Mouse (Mus musculus) lung, postnatal 36 days (tissue): ENCODE results near the gene Mlst8.
A peak's percentile ranks its signal among the peaks of the same experiment; 100 is the strongest.
"Not testable (repeated sequence)": the region's sequence is repeated elsewhere in the genome, so short reads cannot be mapped to it uniquely, and the experiment has no call there.

Source experiments
- DNase-seq: peaks from one replicate; pipeline ENCODE4 v3.0.0; 2022; ENCODE audit warnings: mixed read lengths

Mlst8 gene

DNA sequence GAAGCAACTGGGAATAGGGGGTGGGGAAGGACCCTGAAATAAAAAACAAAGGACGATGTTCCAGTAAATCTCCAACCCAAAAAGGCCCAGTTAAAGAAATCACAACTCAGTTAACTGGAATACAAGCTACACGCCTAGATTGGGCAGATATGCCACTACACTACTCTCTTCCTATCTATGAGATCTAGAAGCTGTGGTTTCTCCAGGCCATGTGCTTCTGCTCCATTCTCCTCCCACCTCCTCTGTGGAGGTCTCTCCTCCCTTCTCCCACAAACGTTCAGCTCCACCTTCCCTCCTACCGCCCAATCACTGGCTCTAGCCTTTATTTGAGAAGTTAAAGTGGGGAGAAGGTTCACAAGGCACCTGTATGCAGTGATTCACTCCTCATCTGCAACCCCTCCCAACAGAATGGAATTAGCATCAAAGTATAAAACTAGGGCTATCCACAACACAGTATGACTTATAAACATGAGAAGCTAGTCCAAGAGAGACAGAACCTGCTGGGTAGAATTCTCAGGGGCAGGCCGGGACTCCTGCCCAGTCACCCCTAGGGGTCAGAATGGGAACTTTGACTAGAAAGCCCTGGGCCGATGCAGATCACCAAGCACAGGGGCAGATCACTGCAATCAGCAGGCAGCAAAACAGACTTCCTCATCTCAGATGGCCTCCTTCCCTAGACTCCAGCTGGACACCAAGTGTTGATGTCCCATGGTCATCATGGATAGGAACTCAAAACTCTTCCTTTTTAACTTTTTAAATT lies 15.3 kb downstream of the Mlst8 start:
- no peak for DNase-seq

GRCm38 (mm10) chr17:24462932-24463331 lies 15.9 kb downstream of the Mlst8 start:
- DNase-seq: no peak

DNA sequence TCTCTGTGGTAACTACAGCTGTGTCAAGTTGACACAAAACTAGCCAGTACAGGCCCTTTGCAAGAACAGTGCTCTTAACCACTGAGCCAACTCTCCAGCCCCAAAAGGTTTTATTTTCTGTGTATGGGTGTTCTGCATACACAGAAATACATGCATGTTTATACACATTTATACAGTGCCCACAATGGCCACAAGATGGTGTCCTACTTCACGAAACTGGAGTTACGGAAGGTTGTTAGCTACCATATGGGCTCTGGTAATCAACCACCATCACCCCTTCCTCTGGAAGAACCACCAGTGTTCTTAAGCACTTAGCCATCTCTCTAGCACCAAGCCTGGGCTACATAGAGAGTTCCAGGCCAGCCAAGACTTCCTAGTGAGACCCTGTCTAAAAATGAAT lies 17.3 kb downstream of the Mlst8 start:
- DNase-seq: peak; percentile 61

- peak; percentile 21 for DNase-seq
Measured at GRCm38 (mm10) chr17:24455523-24456206, 23.2 kb downstream of the Mlst8 start.

DNA sequence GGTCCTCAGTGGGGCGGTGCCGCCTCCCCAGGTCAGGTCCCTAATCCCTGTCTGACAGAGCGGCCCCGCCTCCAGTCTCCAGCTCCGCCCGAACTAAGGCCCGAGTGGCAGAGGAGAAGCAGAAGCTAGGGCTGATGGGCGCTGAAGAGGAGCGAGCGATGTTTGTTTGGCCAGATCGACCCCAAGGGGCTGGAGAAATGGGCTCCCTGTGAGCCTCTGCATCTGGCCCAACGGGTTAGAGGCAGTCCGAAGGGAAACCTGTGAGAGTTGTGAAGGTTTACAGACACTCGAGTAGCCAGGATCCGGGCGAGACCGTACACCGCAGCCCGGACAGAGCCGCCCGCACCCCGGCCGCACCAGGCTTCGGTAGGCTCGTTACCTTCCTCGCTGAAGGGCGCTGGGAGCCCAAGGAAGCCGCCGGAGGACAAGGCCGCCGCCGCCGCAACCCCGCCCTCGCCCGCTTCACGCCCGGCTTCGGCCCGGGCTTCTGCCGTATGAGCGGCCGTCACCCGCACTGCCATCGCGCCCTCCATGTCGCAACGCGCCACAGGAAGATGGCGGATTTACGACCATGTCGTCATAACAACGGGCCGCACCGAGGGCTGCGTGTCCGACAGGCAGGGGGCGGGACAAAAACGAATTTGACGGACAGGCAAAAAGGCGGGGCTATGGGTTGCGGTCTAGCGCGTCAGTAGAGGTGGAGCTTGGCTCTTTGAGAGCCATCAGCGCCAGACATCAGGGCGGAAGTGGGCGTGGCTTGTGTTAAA lies 23.9 kb downstream of the Mlst8 start:
- peak; percentile 100 for DNase-seq

DNA sequence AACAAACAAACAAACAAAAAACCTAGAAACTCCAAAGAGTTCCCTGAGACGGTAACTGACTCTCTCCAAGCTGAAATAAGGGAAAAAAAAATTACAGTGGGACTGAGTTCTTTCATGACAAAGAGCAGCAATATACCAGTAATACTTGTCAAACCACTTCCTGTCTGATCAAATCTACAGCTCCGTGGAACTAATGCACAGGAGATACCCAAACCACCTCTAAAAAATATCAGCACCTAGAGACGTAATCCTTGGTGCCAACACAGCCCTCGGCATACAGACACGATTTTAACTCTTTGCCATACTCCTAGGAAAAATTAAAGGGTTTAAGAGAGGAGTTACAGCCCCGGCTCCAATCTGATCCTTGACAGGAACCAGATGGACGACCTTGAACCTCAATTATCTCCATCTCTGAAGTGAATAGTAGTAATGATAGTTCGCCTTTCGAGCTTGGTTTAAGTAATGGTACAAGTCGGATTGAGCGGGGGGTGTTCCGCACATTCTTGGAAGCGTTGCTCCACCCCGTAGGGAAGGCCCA lies 24.6 kb downstream of the Mlst8 start:
- no peak for DNase-seq

GRCm38 (mm10) chr17:24453372-24453771 lies 25.5 kb downstream of the Mlst8 start:
- DNase-seq: no peak

GRCm38 (mm10) chr17:24451220-24451619 lies 27.7 kb downstream of the Mlst8 start:
- no peak for DNase-seq

DNA sequence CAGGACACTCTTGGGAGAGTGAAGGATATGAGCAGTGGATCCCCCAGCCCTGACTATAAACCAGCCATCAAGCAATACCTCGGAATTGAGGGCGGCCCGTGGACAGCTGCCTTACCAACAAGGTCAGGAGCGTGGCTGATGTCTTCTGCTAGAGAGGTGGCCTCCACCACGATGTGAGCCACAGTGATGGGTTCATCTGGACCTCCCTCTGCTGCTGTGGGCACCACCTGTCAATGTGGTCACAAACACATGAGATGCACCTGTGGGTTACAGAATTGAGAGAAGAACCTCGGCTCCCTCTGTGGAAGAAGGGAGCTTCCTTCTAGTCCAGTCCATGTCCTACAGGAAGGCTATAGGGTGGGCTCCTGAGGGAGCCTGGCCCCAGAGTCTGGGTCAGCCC lies 29.4 kb downstream of the Mlst8 start:
- DNase-seq: no peak

- DNase-seq: no peak
Measured at GRCm38 (mm10) chr17:24446590-24446989, 32.3 kb downstream of the Mlst8 start.

- no peak for DNase-seq
Measured at GRCm38 (mm10) chr17:24443409-24443808, 35.5 kb downstream of the Mlst8 start.

- no peak for DNase-seq
Measured at GRCm38 (mm10) chr17:24442632-24443155, 36.2 kb downstream of the Mlst8 start, which contains the start of gene Dnase1l2. Gene Dnase1l2, minus strand, starts transcription at chr17:24443105.

DNA sequence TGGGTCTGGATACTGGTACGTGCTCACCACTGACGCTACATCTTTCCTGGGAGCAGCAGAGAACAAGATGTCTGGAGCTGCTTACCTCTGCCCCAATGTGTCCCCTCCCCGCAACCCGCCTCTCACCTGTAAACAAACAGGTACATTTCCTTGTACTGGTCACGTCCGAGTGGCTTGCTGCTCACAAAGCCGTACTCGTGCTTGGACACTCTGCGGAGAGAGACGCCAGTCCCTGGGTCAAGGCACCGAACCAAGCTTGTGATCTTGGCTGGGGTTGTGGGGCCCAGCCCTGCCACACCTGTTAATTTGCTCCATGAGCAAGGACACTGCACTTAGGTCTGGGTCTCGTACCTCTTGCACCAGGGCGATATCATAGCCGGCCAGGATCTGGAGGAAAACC lies 36.8 kb downstream of the Mlst8 start:
- DNase-seq: peak; percentile 23

- no peak for DNase-seq
Measured at GRCm38 (mm10) chr17:24441148-24441547, 37.7 kb downstream of the Mlst8 start.

GRCm38 (mm10) chr17:24440377-24440776 lies 38.5 kb downstream of the Mlst8 start:
- DNase-seq: no peak

DNA sequence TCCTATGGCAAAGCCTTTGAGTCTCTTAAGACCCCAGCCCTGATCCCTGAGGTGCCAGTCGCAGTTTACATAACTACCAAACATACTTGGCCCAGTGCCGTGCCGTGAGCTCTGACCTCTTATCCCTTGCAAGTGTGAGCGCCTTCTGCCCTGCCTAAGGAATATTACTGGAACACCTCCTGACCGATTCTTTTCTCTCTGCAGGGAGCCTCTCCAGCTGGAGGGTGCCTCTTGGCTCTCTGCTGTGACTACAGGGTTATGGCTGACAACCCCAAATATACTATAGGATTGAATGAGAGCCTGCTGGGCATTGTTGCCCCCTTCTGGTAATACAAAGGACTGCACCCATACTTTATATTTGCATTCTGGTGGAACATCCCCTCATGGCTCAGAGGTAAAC lies 41.9 kb downstream of the Mlst8 start:
- DNase-seq: peak; percentile 70

- DNase-seq: no peak
Measured at GRCm38 (mm10) chr17:24429201-24429983, 49.5 kb downstream of the Mlst8 start.

GRCm38 (mm10) chr17:24427170-24427557 lies 51.7 kb downstream of the Mlst8 start:
- DNase-seq: peak; percentile 18

DNA sequence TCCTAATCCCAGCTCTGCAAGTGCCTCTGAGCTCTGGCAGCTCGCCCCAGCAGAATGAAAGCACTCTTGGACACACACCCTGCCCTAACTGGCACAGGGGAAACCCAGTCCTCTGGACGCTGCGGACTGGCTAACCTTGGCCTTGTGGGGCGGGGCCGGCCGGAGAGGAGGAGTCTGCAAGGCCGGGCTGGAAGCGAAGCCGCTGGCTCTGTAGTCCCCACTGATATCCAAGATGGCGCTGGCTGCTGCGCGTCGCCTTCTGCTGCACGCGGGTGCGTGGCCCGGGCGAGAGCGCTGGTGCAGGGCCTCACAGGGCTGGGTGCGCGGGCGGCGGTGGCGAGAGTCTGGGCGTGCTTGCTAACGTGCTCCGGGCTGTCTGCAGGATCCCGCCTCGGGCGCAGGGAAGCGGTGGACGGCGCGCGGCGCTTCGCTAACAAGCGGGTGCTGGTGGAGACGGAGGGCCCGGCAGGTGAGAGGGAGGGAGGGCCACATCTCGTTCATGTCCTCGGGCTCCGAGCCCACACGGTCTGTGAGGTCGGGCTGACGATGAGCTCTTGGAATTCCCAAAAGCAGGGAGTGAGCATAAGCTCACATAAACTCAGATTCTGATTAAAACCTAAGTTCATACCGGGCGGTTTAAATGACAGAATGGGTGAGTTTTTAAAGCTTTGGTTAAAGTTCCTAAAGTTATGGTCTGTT lies 52.3 kb downstream of the Mlst8 start, which contains the start of gene Eci1:
Gene Eci1 (plus strand): TSS at position 171 of the 699 bp plus-strand sequence.
- peak; percentile 98 for DNase-seq

DNA sequence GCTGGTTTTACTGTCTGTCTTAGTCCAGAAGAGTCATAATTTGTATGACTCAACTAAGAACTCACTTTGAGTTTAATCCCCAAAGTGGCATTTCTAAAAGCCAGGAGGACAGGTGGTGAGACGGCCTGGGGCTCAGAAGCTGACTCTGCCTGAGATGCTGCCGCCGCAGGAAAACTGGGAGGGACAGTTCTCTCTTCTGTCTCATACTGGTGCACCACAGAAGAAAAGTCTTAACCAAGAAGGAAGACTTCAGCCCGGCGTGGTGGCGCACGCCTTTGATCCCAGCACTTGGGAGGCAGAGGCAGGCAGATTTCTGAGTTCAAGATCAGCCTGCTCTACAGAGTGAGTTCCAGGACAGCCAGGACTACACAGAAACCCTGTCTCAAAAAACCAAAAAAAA lies 53.0 kb downstream of the Mlst8 start:
- DNase-seq: no peak

DNA sequence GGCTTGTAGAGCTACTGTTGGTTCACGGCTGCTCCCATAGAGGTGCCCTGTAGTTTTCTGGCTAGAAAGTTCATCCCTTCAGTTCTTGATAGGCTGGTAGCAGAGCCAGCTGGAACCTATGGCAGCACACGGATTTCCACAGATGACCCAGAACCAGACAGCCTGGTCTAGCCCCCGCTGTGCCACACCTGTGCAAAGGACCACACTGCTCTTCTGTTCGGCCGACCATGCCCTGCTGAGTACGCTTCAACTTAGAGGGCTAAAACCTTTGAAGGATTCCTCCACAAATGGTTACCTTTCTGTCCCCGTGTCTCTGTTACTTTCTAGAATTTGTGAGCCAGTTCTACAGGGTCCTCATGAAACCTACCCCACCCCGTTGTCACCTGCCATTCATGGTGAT lies 53.6 kb downstream of the Mlst8 start:
- not testable (repeated sequence) for DNase-seq
